Mouse (Mus musculus) kidney, adult 2 months (tissue): ENCODE data around the gene Mnd1.

Source experiments
- CTCF ChIP-seq: fragments of 200-500 bp; conservative IDR thresholded peaks from 2 replicates; pipeline ENCODE4 v1.5.1; 2011; ENCODE audit warnings: low read depth, mild to moderate bottlenecking, control low read depth, low read length, moderate library complexity, mixed read lengths; ENCODE audit not compliant: insufficient read depth, insufficient read length
- POLR2A ChIP-seq: fragments of 200-500 bp; IDR thresholded peaks from one replicate; pipeline ENCODE4 v1.6.1; 2011; ENCODE audit warnings: low read depth, low read length, control low read depth

DNA sequence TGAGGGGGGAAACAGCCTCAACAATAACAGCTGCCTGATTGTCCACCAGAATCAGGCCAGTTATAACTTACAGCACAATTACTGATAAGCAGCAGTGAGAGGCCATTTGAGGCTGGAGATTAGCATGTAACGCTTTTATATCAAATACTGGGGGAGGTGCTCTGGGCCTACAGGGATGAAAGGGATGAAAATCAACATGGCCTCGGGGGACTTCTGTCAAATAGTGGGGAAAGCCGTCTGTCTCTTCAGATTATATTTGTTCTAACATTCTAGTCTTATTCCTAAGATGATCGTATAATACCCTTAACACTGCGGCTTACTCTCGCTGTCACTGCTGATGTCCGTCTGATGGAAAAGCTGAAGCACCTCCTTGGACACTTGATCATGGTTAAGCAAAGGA is 75.5 kb downstream of the Mnd1 start:
- TF ChIP-seq POLR2A: no peak
- no peak for TF ChIP-seq CTCF
